Mouse (Mus musculus) neural tube, embryonic 14.5 days (tissue): ENCODE data around the gene Tmed10. TPM values are rescaled to one million over a fixed set of nuclear protein-coding genes. Genes with fewer than 3 reads are reported as not detected.

Experiments used
- ATAC-seq: fragments of 200-750 bp; cut with Nextera tagmentation; 2 replicates; pipeline ENCODE4 v1.8.0; 2017; ENCODE audit warnings: low read depth, mild to moderate bottlenecking, moderate TSS enrichment, moderate library complexity
- H3K27ac ChIP-seq: fragments of 300-500 bp; sonication (generic); 2 replicates; pipeline ENCODE4 v1.5.1; 2014; ENCODE audit warnings: low read depth, mild to moderate bottlenecking, control low read depth, low read length, moderate library complexity, mixed read lengths
- H3K27me3 ChIP-seq: fragments of 300-500 bp; sonication (generic); 2 replicates; pipeline ENCODE4 v1.6.1; 2014; ENCODE audit warnings: low read length; ENCODE audit not compliant: control insufficient read depth, insufficient read depth
- H3K36me3 ChIP-seq: fragments of 300-500 bp; sonication (generic); 2 replicates; pipeline ENCODE4 v1.6.1; 2014; ENCODE audit warnings: low read length, mixed read lengths; ENCODE audit not compliant: control insufficient read depth, insufficient read depth
- H3K4me1 ChIP-seq: fragments of 300-500 bp; sonication (generic); 2 replicates; pipeline ENCODE4 v1.6.1; 2014; ENCODE audit warnings: low read length; ENCODE audit not compliant: control insufficient read depth, insufficient read depth
- H3K4me2 ChIP-seq: fragments of 300-500 bp; sonication (generic); 2 replicates; pipeline ENCODE4 v1.6.1; 2014; ENCODE audit warnings: mild to moderate bottlenecking, low read depth, low read length, control low read depth
- H3K4me3 ChIP-seq: fragments of 300-500 bp; sonication (generic); 2 replicates; pipeline ENCODE4 v1.5.1; 2014; ENCODE audit warnings: low read depth, low read length, control low read depth, mixed read lengths
- H3K9ac ChIP-seq: fragments of 300-500 bp; sonication (generic); replicated peaks from 2 replicates; pipeline ENCODE4 v1.6.1; 2014; ENCODE audit warnings: low read depth, mild to moderate bottlenecking, control low read depth, low read length, mixed read lengths
- H3K9me3 ChIP-seq: fragments of 300-500 bp; sonication (generic); 2 replicates; pipeline ENCODE4 v1.6.1; 2016; ENCODE audit warnings: low read length; ENCODE audit not compliant: control insufficient read depth
- WGBS: fragments of 180-500 bp; shearing (Covaris S2); extraction: QIAGEN DNeasy Blood & Tissue Kit; methylation state at CpG from one replicate; pipeline ENCODE4 v1.1.7; 2014; 5-methylcytosine and 5-hydroxymethylcytosine counted together
- polyA plus RNA-seq: library from polyadenylated mRNA; unstranded; fragments of >200 nt; fragmentation: Nextera tagmentation; extraction: Ambion mirVana; gene quantifications from 2 replicates; pipeline ENCODE4 v1.2.1, GENCODE M21; 2014

Tmed10 gene
- polyA plus RNA-seq, 1 experiment from 2014 or later, result 209 TPM

DNA sequence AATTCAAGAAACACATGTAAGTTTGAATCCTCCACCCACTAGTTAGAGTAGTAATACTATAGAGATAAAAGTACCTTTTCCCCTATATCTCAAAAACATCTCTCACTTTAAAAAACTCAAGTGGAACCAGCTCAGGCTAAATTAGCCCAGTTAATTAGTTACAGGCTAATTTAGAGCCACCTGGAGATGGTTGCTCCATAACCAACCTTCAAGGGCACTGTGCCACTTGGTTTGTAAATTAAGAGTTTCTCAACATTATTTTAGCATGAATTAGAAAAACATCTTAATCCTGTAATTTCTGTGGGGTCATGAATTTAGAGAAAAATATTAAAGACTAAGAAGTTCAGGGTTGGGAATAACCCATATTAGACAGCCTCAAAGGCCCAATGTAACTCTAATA lies 83.1 kb downstream of the Tmed10 start:
- Histone ChIP-seq H3K4me2 (no peak overlapping the region), H3K27ac (no peak overlapping the region), H3K9me3 (no peaks in the 10 kb centered on the region), H3K9ac (no peak overlapping the region), H3K4me1 (0 out of 2 replicates have a peak, but pooled peaks cover 5% of the 10 kb centered on the region), H3K4me3 (no peak overlapping the region), H3K27me3 (no peaks in the 10 kb centered on the region), H3K36me3 (no peaks in the 10 kb centered on the region)
- no peak for ATAC-seq

GRCm38 (mm10) chr12:85290633-85291032 lies 84.0 kb downstream of the Tmed10 start:
- Histone ChIP-seq H3K4me2 (no peak overlapping the region), H3K27ac (no peak overlapping the region), H3K4me1 (0 out of 2 replicates have a peak, but pooled peaks cover 5% of the 10 kb centered on the region), H3K36me3 (no peaks in the 10 kb centered on the region), H3K9me3 (no peaks in the 10 kb centered on the region), H3K4me3 (no peak overlapping the region), H3K9ac (no peak overlapping the region), H3K27me3 (no peaks in the 10 kb centered on the region)
- WGBS, result 79% methylated on average over 10 of the region's 10 CpGs
- ATAC-seq, result no peak

Other genes with a start within 250 kb of the Tmed10 start
- 22.1 and 28.3 TPM in 2 replicates for gene Rps6kl1, start 223.6 kb downstream of the Tmed10 start, polyA plus RNA-seq
- 7.9 and 8.9 TPM in 2 replicates for gene Pgf, start 197.1 kb downstream of the Tmed10 start, polyA plus RNA-seq
- 76.8 and 76.9 TPM in 2 replicates for gene Eif2b2, start 155.4 kb downstream of the Tmed10 start, polyA plus RNA-seq
- 11.7 and 11.8 TPM in 2 replicates for gene Mlh3, start 104.2 kb downstream of the Tmed10 start, polyA plus RNA-seq
- 55.7 and 61.2 TPM in 2 replicates for gene Acyp1, start 86.4 kb downstream of the Tmed10 start, polyA plus RNA-seq
- 1.6 and 1.7 TPM in 2 replicates for gene Zc2hc1c, start 86.3 kb downstream of the Tmed10 start, polyA plus RNA-seq
- 8.9 and 10.0 TPM in 2 replicates for gene Nek9, start 35.5 kb downstream of the Tmed10 start, polyA plus RNA-seq
- 2.8 and 4.0 TPM in 2 replicates for gene Fos, start 99.0 kb upstream of the Tmed10 start, polyA plus RNA-seq
- gene Jdp2, start 224.2 kb upstream of the Tmed10 start, polyA plus RNA-seq, result 1.5 and 2.9 TPM in 2 replicates